In the genomic region with DNA sequence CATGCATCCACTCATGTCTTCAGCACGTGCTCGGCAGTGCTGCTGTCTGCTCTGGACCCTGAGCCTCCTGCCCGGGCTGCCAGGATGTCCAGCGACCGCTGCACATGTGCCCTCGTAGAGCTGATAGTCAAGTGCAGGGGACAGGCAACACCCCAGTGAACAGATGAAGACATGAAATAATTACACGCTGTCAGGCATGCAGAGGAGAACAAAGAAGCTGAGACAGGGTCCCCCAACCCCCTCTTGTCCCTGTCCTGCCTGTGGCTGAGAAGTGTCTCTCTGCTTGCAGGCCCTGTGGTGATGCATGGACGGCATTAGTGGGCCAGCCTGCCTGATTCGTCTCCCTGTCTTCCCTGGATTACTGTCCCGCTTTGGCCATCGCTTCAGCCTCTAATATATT, we compare ENCODE assay signal across 21 mouse cellular contexts. TPM values are rescaled to one million over a fixed set of nuclear protein-coding genes. Genes with fewer than 3 reads are reported as not detected.
DNase-seq lines count a peak whose midpoint lies in the region; ATAC-seq lines count a peak whose summit lies in the region.
"Had no signal": no experiment of that assay in that cellular context is flagged by ENCODE, and none has a peak within 500 bp of the region (broad histone marks: within the 10 kb centered on the region; RNA-seq: fewer than 3 reads in every experiment).

No protein-coding gene starts in this region.

- H3K4me1 ChIP-seq in forebrain, embryonic 11.5 days (replicated peaks; ENCODE audit: control insufficient read depth, insufficient read depth, low read length), result peaks cover 7% of the 10 kb centered on the region; the same call in 1 of the 2 replicates
- peaks cover 29% of the 10 kb centered on the region for H3K4me1 ChIP-seq in forebrain, embryonic 16.5 days (replicated peaks; ENCODE audit: control insufficient read depth, insufficient read depth, low read length)
- H3K4me1 ChIP-seq in hindbrain, embryonic 16.5 days (ENCODE audit: control insufficient read depth, insufficient read depth, low read depth, low read length), result peaks cover 36% of the 10 kb centered on the region
- peaks cover 29% of the 10 kb centered on the region for H3K4me1 ChIP-seq in midbrain, embryonic 16.5 days (ENCODE audit: control insufficient read depth, insufficient read depth, low read length)
- H3K4me1 ChIP-seq: heart, embryonic 13.5 days; limb, embryonic 13.5 days; megakaryocyte, embryonic 14.5 days had no signal

- H3K4me3 ChIP-seq in forebrain, embryonic 11.5 days (ENCODE audit: low read depth, low read length), result no peak overlapping the region
- H3K4me3 ChIP-seq in forebrain, embryonic 16.5 days (replicated peaks; ENCODE audit: low read length), result no peak overlapping the region
- H3K4me3 ChIP-seq in hindbrain, embryonic 16.5 days (ENCODE audit: low read length), result no peak overlapping the region
- no peak overlapping the region for H3K4me3 ChIP-seq in midbrain, embryonic 16.5 days (ENCODE audit: low read depth, low read length)
- H3K4me3 ChIP-seq: erythroblast, embryonic 14.5 days; heart, embryonic 13.5 days; limb, embryonic 13.5 days; megakaryocyte, embryonic 14.5 days had no signal

- 0 out of 2 replicates have a peak overlapping the region, but pooled peaks have one; percentile 0 for H3K27ac ChIP-seq in forebrain, embryonic 11.5 days (ENCODE audit: low read depth, low read length)
- no peak overlapping the region for H3K27ac ChIP-seq in forebrain, embryonic 16.5 days (ENCODE audit: low read length)
- H3K27ac ChIP-seq in hindbrain, embryonic 16.5 days (ENCODE audit: low read depth, low read length), result no peak overlapping the region
- no peak overlapping the region for H3K27ac ChIP-seq in midbrain, embryonic 16.5 days (ENCODE audit: low read length)
- H3K27ac ChIP-seq: heart, embryonic 13.5 days; limb, embryonic 13.5 days; liver, embryonic 14.5 days had no signal

- no peaks in the 10 kb centered on the region for H3K9me3 ChIP-seq in forebrain, embryonic 11.5 days (ENCODE audit: control insufficient read depth, low read length)
- no peaks in the 10 kb centered on the region for H3K9me3 ChIP-seq in forebrain, embryonic 16.5 days (ENCODE audit: control insufficient read depth, low read length)
- no peaks in the 10 kb centered on the region for H3K9me3 ChIP-seq in hindbrain, embryonic 16.5 days (ENCODE audit: control insufficient read depth, low read length)
- no peaks in the 10 kb centered on the region for H3K9me3 ChIP-seq in midbrain, embryonic 16.5 days (replicated peaks; ENCODE audit: control insufficient read depth, low read length, poor library complexity, severe bottlenecking)
- H3K9me3 ChIP-seq: heart, embryonic 13.5 days; limb, embryonic 13.5 days; megakaryocyte, embryonic 14.5 days had no signal

- WGBS in forebrain, embryonic 11.5 days, result 61% methylated on average over 11 of the region's 11 CpGs
- WGBS in forebrain, embryonic 16.5 days, result 50% methylated on average over 11 of the region's 11 CpGs
- 28% methylated on average over 11 of the region's 11 CpGs for WGBS in hindbrain, embryonic 16.5 days
- WGBS in midbrain, embryonic 16.5 days, result 23% methylated on average over 11 of the region's 11 CpGs

- no peak overlapping the region for H3K4me2 ChIP-seq in forebrain, embryonic 11.5 days (ENCODE audit: low read depth, low read length, severe bottlenecking)
- no peak overlapping the region for H3K4me2 ChIP-seq in forebrain, embryonic 16.5 days (ENCODE audit: low read length)
- H3K4me2 ChIP-seq in hindbrain, embryonic 16.5 days (ENCODE audit: low read length), result no peak overlapping the region
- no peak overlapping the region for H3K4me2 ChIP-seq in midbrain, embryonic 16.5 days (ENCODE audit: low read length)
- H3K4me2 ChIP-seq: heart, embryonic 13.5 days; limb, embryonic 13.5 days had no signal

- H3K27me3 ChIP-seq in forebrain, embryonic 11.5 days (ENCODE audit: control insufficient read depth, insufficient read depth, low read length), result no peaks in the 10 kb centered on the region
- H3K27me3 ChIP-seq in forebrain, embryonic 16.5 days (replicated peaks; ENCODE audit: control insufficient read depth, insufficient read depth, low read length), result no peaks in the 10 kb centered on the region
- H3K27me3 ChIP-seq in hindbrain, embryonic 16.5 days (replicated peaks; ENCODE audit: control insufficient read depth, insufficient read depth, low read length), result no peaks in the 10 kb centered on the region
- no peaks in the 10 kb centered on the region; the same call in 1 of the 2 replicates for H3K27me3 ChIP-seq in midbrain, embryonic 16.5 days (ENCODE audit: control insufficient read depth, insufficient read depth, low read depth, low read length)

- no peak for ATAC-seq in forebrain, embryonic 11.5 days (replicated peaks; ENCODE audit: low FRiP score)
- peak; percentile 37; the same call in 1 of the 2 replicates for ATAC-seq in forebrain, embryonic 16.5 days
- no peak for ATAC-seq in hindbrain, embryonic 16.5 days
- no peak for ATAC-seq in midbrain, embryonic 16.5 days
- ATAC-seq: lung, postnatal 0 days had no signal

- H3K9ac ChIP-seq in forebrain, embryonic 11.5 days (ENCODE audit: low read length), result no peak overlapping the region
- H3K9ac ChIP-seq in forebrain, embryonic 16.5 days (replicated peaks; ENCODE audit: low read depth, low read length), result no peak overlapping the region
- H3K9ac ChIP-seq in hindbrain, embryonic 16.5 days (ENCODE audit: low read depth, low read length), result peak overlapping the region; percentile 46
- H3K9ac ChIP-seq in midbrain, embryonic 16.5 days (ENCODE audit: low read depth, low read length), result peak overlapping the region; percentile 4; the same call in 1 of the 2 replicates
- H3K9ac ChIP-seq: heart, embryonic 13.5 days; limb, embryonic 13.5 days; liver, embryonic 14.5 days had no signal

- H3K36me3 ChIP-seq in forebrain, embryonic 11.5 days (ENCODE audit: control insufficient read depth, insufficient read depth, low read length), result no peaks in the 10 kb centered on the region
- no peaks in the 10 kb centered on the region for H3K36me3 ChIP-seq in forebrain, embryonic 16.5 days (ENCODE audit: control insufficient read depth, insufficient read depth)
- no peaks in the 10 kb centered on the region for H3K36me3 ChIP-seq in hindbrain, embryonic 16.5 days (ENCODE audit: control insufficient read depth, insufficient read depth, low read length)
- no peaks in the 10 kb centered on the region for H3K36me3 ChIP-seq in midbrain, embryonic 16.5 days (ENCODE audit: control insufficient read depth, insufficient read depth, low read length)
- H3K36me3 ChIP-seq: heart, embryonic 13.5 days; limb, embryonic 13.5 days had no signal

- no peak for DNase-seq in forebrain, embryonic 11.5 days (ENCODE audit: low spot score)
- DNase-seq in ovary, adult 18-20 months (ENCODE audit: low spot score), result no peak
- no peak for DNase-seq in kidney, postnatal 25 days
- no peak for DNase-seq in lung, postnatal 25 days (ENCODE audit: low spot score)
- DNase-seq: adrenal gland, postnatal 25 days; B cell, adult 2 months; cerebellum, adult 18-20 months; cerebellum, postnatal 36 days; heart, adult 11 months; kidney, adult 2 months; kidney, postnatal 14 days; thymus, adult 18-20 months had no signal

RNA-seq across cellular contexts. Expression of gene Unc5a, which starts 18.3 kb away (rescaled TPM):
- 2.9 and 3.7 TPM in 2 replicates for polyA plus RNA-seq in forebrain, embryonic 11.5 days (2014; fragmentation: Nextera tagmentation; extraction: Ambion mirVana)
- 16.4 and 18.5 TPM in 2 replicates for polyA plus RNA-seq in forebrain, embryonic 16.5 days (2015; fragmentation: Nextera tagmentation; extraction: Ambion mirVana)
- polyA plus RNA-seq in hindbrain, embryonic 16.5 days (2015; fragmentation: Nextera tagmentation; extraction: Ambion mirVana), result 12.3 and 16.2 TPM in 2 replicates
- polyA plus RNA-seq in midbrain, embryonic 16.5 days (2015; fragmentation: Nextera tagmentation; extraction: Ambion mirVana), result 14.1 and 16.3 TPM in 2 replicates
- polyA plus RNA-seq: erythroblast, embryonic 14.5 days had no signal

RNA-seq across cellular contexts. Expression of gene Hk3, which starts 53.7 kb away (rescaled TPM):
- 0.41 and 0.65 TPM in 2 replicates for polyA plus RNA-seq in forebrain, embryonic 11.5 days (2014; fragmentation: Nextera tagmentation; extraction: Ambion mirVana)
- 0.82 and 0.83 TPM in 2 replicates for polyA plus RNA-seq in forebrain, embryonic 16.5 days (2015; fragmentation: Nextera tagmentation; extraction: Ambion mirVana)
- 1.1 and 1.2 TPM in 2 replicates for polyA plus RNA-seq in hindbrain, embryonic 16.5 days (2015; fragmentation: Nextera tagmentation; extraction: Ambion mirVana)
- polyA plus RNA-seq in midbrain, embryonic 16.5 days (2015; fragmentation: Nextera tagmentation; extraction: Ambion mirVana), result 0.57 and 0.77 TPM in 2 replicates

Comparison
In these comparisons a context has a peak if more than half of its experiments do, and no peak if none do; other contexts are left out.
1. H3K9ac ChIP-seq: peak in hindbrain, embryonic 16.5 days (single experiment) and midbrain, embryonic 16.5 days (single experiment); none in forebrain, embryonic 11.5 days (single experiment) and forebrain, embryonic 16.5 days (single experiment).